Mouse (Mus musculus): ENCODE data around the gene C330021F23Rik.

DNA sequence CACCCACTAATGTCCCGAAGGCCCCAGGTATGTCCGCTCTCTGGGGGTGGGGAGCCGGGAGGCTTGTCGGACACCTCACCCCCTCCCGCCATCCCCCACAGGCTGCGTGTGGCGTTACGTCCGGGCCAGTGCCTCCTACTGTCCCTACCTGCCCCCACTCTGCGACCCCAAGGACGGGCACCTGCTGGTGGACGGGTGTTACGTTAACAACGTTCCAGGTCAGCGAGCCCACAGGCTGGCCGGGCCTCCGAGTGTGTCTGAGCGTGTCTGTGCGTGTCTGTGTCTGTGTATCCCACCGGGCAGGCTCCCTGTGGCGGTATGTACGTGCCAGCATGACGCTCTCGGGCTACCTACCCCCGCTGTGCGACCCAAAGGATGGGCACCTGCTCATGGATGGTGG, 30.1 kb upstream of the C330021F23Rik start:
- TF ChIP-seq CTCF (IDR thresholded peaks at IDR 0.05; ENCODE audit: low read depth, low read length) (no peak), TAL1 (conservative IDR thresholded peaks at IDR 0.05; ENCODE audit: low read depth, low read length) (no peak)

All from G1E (cell line).